Mouse (Mus musculus) neural tube, embryonic 15.5 days (tissue): ENCODE data around the gene Cryzl2. TPM values are rescaled to one million over a fixed set of nuclear protein-coding genes. Genes with fewer than 3 reads are reported as not detected.

ENCODE experiments used
- ATAC-seq: fragments of 200-750 bp; cut with Nextera tagmentation; 2 replicates; pipeline ENCODE4 v1.8.0; 2017; ENCODE audit warnings: mild to moderate bottlenecking, moderate TSS enrichment, moderate library complexity; ENCODE audit not compliant: low FRiP score
- H3K27ac ChIP-seq: fragments of 300-500 bp; sonication (generic); replicated peaks from 2 replicates; pipeline ENCODE4 v1.5.1; 2015; ENCODE audit warnings: mild to moderate bottlenecking, inconsistent platforms
- H3K27me3 ChIP-seq: fragments of 300-500 bp; sonication (generic); replicated peaks from 2 replicates; pipeline ENCODE4 v1.6.1; 2015; ENCODE audit warnings: inconsistent platforms
- H3K36me3 ChIP-seq: fragments of 300-500 bp; sonication (generic); 2 replicates; pipeline ENCODE4 v1.6.1; 2015; ENCODE audit warnings: inconsistent platforms
- H3K4me1 ChIP-seq: fragments of 300-500 bp; sonication (generic); 2 replicates; pipeline ENCODE4 v1.6.1; 2015; ENCODE audit warnings: inconsistent platforms
- H3K4me2 ChIP-seq: fragments of 300-500 bp; sonication (generic); 2 replicates; pipeline ENCODE4 v1.6.1; 2015; ENCODE audit warnings: inconsistent platforms, mild to moderate bottlenecking, moderate library complexity
- H3K4me3 ChIP-seq: fragments of 300-500 bp; sonication (generic); replicated peaks from 2 replicates; pipeline ENCODE4 v1.5.1; 2015; ENCODE audit warnings: mild to moderate bottlenecking, inconsistent platforms
- H3K9ac ChIP-seq: fragments of 300-500 bp; sonication (generic); replicated peaks from 2 replicates; pipeline ENCODE4 v1.6.1; 2015; ENCODE audit warnings: mild to moderate bottlenecking, inconsistent platforms
- H3K9me3 ChIP-seq: fragments of 300-500 bp; sonication (generic); replicated peaks from 2 replicates; pipeline ENCODE4 v1.6.1; 2016; ENCODE audit warnings: inconsistent platforms
- WGBS: fragments of 180-500 bp; shearing (Covaris S2); methylation state at CpG from one replicate; pipeline ENCODE4 v1.1.7; 2015; ENCODE audit warnings: mixed read lengths; 5-methylcytosine and 5-hydroxymethylcytosine counted together
- polyA plus RNA-seq: library from polyadenylated mRNA; unstranded; fragments of >200 nt; fragmentation: Nextera tagmentation; extraction: Ambion mirVana; gene quantifications from 2 replicates; pipeline ENCODE4 v1.2.1, GENCODE M21; 2015

Cryzl2 gene
- polyA plus RNA-seq, 1 experiment from 2014 or later: 6.5 TPM

- 19% methylated on average over 19 of the region's 19 CpGs for WGBS
- Histone ChIP-seq H3K4me1 (peaks cover 39% of the 10 kb centered on the region), H3K36me3 (no peaks in the 10 kb centered on the region), H3K4me2 (peak overlapping the region; percentile 44), H3K9me3 (no peaks in the 10 kb centered on the region), H3K27ac (peak overlapping the region; percentile 45; the same call in 1 of the 2 replicates), H3K9ac (no peak overlapping the region), H3K27me3 (no peaks in the 10 kb centered on the region), H3K4me3 (no peak overlapping the region)
- ATAC-seq: no peak
Observed at GRCm38 (mm10) chr1:157443723-157444561, 14.4 kb upstream of the Cryzl2 start.

GRCm38 (mm10) chr1:157444632-157445300, 13.6 kb upstream of the Cryzl2 start:
- no peak overlapping the region for H3K4me3 ChIP-seq
- WGBS: 69% methylated on average over 13 of the region's 13 CpGs
- no peaks in the 10 kb centered on the region for H3K9me3 ChIP-seq
- H3K4me2 ChIP-seq: no peak overlapping the region
- H3K27me3 ChIP-seq: no peaks in the 10 kb centered on the region
- peak overlapping the region; percentile 45; the same call in 1 of the 2 replicates for H3K27ac ChIP-seq
- H3K9ac ChIP-seq: no peak overlapping the region
- H3K36me3 ChIP-seq: no peaks in the 10 kb centered on the region
- no peak for ATAC-seq
- H3K4me1 ChIP-seq: peaks cover 39% of the 10 kb centered on the region

- Histone ChIP-seq H3K27ac (no peak overlapping the region), H3K4me2 (no peak overlapping the region), H3K4me3 (no peak overlapping the region), H3K9me3 (no peaks in the 10 kb centered on the region), H3K36me3 (no peaks in the 10 kb centered on the region), H3K27me3 (no peaks in the 10 kb centered on the region; the same call in 1 of the 2 replicates), H3K9ac (no peak overlapping the region), H3K4me1 (peaks cover 39% of the 10 kb centered on the region)
- ATAC-seq: no peak
- 92% methylated on average over 6 of the region's 6 CpGs for WGBS
Observed at GRCm38 (mm10) chr1:157445398-157445910, 12.9 kb upstream of the Cryzl2 start.

GRCm38 (mm10) chr1:157446325-157446724, 12.1 kb upstream of the Cryzl2 start:
- Histone ChIP-seq H3K9ac (no peak overlapping the region), H3K4me3 (no peak overlapping the region), H3K36me3 (no peaks in the 10 kb centered on the region), H3K4me2 (no peak overlapping the region), H3K9me3 (no peaks in the 10 kb centered on the region), H3K4me1 (peaks cover 41% of the 10 kb centered on the region), H3K27ac (no peak overlapping the region), H3K27me3 (no peaks in the 10 kb centered on the region; the same call in 1 of the 2 replicates)
- ATAC-seq: no peak
- 57% methylated on average over 7 of the region's 7 CpGs for WGBS

GRCm38 (mm10) chr1:157447142-157447541, 11.2 kb upstream of the Cryzl2 start:
- no peak overlapping the region for H3K4me2 ChIP-seq
- H3K4me1 ChIP-seq: peaks cover 41% of the 10 kb centered on the region
- H3K36me3 ChIP-seq: no peaks in the 10 kb centered on the region
- H3K27me3 ChIP-seq: no peaks in the 10 kb centered on the region; the same call in 1 of the 2 replicates
- H3K9me3 ChIP-seq: no peaks in the 10 kb centered on the region
- ATAC-seq: no peak
- H3K9ac ChIP-seq: no peak overlapping the region
- H3K4me3 ChIP-seq: no peak overlapping the region
- H3K27ac ChIP-seq: no peak overlapping the region
- 43% methylated on average over 4 of the region's 4 CpGs for WGBS

GRCm38 (mm10) chr1:157448164-157448804, 10.1 kb upstream of the Cryzl2 start:
- Histone ChIP-seq H3K27ac (no peak overlapping the region), H3K4me1 (peaks cover 38% of the 10 kb centered on the region), H3K27me3 (no peaks in the 10 kb centered on the region; the same call in 1 of the 2 replicates), H3K9ac (no peak overlapping the region), H3K4me3 (no peak overlapping the region), H3K36me3 (no peaks in the 10 kb centered on the region), H3K4me2 (no peak overlapping the region), H3K9me3 (no peaks in the 10 kb centered on the region)
- 28% methylated on average over 7 of the region's 7 CpGs for WGBS
- no peak for ATAC-seq

GRCm38 (mm10) chr1:157448805-157449188, 9.6 kb upstream of the Cryzl2 start:
- Histone ChIP-seq H3K36me3 (no peaks in the 10 kb centered on the region), H3K9me3 (no peaks in the 10 kb centered on the region), H3K4me3 (no peak overlapping the region), H3K4me2 (no peak overlapping the region), H3K27me3 (no peaks in the 10 kb centered on the region; the same call in 1 of the 2 replicates), H3K4me1 (peaks cover 33% of the 10 kb centered on the region), H3K9ac (no peak overlapping the region), H3K27ac (no peak overlapping the region)
- no peak for ATAC-seq
- WGBS: 78% methylated on average over 5 of the region's 5 CpGs

- 0 out of 2 replicates have a peak overlapping the region, but pooled peaks have one; percentile 26 for H3K9ac ChIP-seq
- no peak for ATAC-seq
- H3K4me2 ChIP-seq: peak overlapping the region; percentile 49
- no peaks in the 10 kb centered on the region for H3K9me3 ChIP-seq
- H3K4me1 ChIP-seq: peaks cover 25% of the 10 kb centered on the region
- WGBS: 19% methylated on average over 10 of the region's 10 CpGs
- H3K27me3 ChIP-seq: no peaks in the 10 kb centered on the region; the same call in 1 of the 2 replicates
- peak overlapping the region; percentile 21 for H3K4me3 ChIP-seq
- H3K36me3 ChIP-seq: no peaks in the 10 kb centered on the region
- no peak overlapping the region for H3K27ac ChIP-seq
Observed at GRCm38 (mm10) chr1:157449532-157449931, 8.8 kb upstream of the Cryzl2 start.

GRCm38 (mm10) chr1:157449981-157450636, 8.3 kb upstream of the Cryzl2 start:
- H3K27ac ChIP-seq: no peak overlapping the region
- H3K4me1 ChIP-seq: peaks cover 21% of the 10 kb centered on the region
- no peaks in the 10 kb centered on the region; the same call in 1 of the 2 replicates for H3K27me3 ChIP-seq
- H3K36me3 ChIP-seq: no peaks in the 10 kb centered on the region
- H3K4me2 ChIP-seq: peak overlapping the region; percentile 49
- H3K4me3 ChIP-seq: peak overlapping the region; percentile 21
- no peak for ATAC-seq
- 14% methylated on average over 21 of the region's 21 CpGs for WGBS
- no peaks in the 10 kb centered on the region for H3K9me3 ChIP-seq
- H3K9ac ChIP-seq: 0 out of 2 replicates have a peak overlapping the region, but pooled peaks have one; percentile 26

- Histone ChIP-seq H3K27me3 (no peaks in the 10 kb centered on the region; the same call in 1 of the 2 replicates), H3K4me3 (no peak overlapping the region), H3K36me3 (no peaks in the 10 kb centered on the region), H3K27ac (no peak overlapping the region), H3K9me3 (no peaks in the 10 kb centered on the region), H3K4me2 (no peak overlapping the region), H3K9ac (no peak overlapping the region), H3K4me1 (peaks cover 21% of the 10 kb centered on the region)
- ATAC-seq: no peak
- WGBS: 83% methylated on average over 3 of the region's 3 CpGs
Observed at GRCm38 (mm10) chr1:157452284-157452683, 6.1 kb upstream of the Cryzl2 start.
